Mouse (Mus musculus): ENCODE results near the gene Arhgef28.

DNA sequence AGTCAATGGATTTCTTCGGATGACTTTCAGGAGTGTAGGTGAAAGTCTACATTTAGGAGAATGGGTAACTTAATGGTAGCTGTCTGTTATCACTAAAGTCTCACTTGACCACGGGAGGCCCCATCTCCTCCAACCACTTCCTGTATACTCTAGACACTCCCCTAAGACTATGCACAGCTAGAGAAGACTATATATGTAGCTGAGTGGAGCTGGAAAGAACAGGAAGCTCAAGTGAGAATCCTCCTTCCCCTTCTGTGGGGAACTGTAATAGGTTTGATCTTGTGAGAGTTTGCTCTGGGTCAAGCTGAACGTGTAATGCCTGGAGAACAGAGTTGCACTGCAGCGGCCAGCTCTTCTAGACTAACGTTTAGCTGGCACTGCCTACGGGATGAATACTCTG is 348.4 kb downstream of the Arhgef28 start:
- TF ChIP-seq EP300 (IDR thresholded peaks at IDR 0.05; ENCODE audit: low read depth) = no peak
- TF ChIP-seq CTCF (IDR thresholded peaks at IDR 0.05; ENCODE audit: low read depth) = no peak
